Mouse (Mus musculus): Measurements from ENCODE around the gene Nme8. TPM values are rescaled to one million over a fixed set of nuclear protein-coding genes. Genes with fewer than 3 reads are reported as not detected.

Nme8 gene
- polyA plus RNA-seq, 1 experiment from 2014 or later = not detected

Other genes starting within 250 kb of the Nme8 start
- gene Epdr1, start 77.9 kb downstream of the Nme8 start, polyA plus RNA-seq (2014; fragmentation: Nextera tagmentation; extraction: Ambion mirVana) = 20.5 and 20.9 TPM in 2 replicates
- gene Sfrp4, start 74.7 kb downstream of the Nme8 start, polyA plus RNA-seq (2014; fragmentation: Nextera tagmentation; extraction: Ambion mirVana) = 1.0 and 1.5 TPM in 2 replicates
- gene Gpr141, start 126.5 kb upstream of the Nme8 start, polyA plus RNA-seq (2014; fragmentation: Nextera tagmentation; extraction: Ambion mirVana) = 0.22 TPM in 1 of 2 replicates, not detected in the other